Mouse (Mus musculus): ENCODE measurements around the gene Lst1.
A peak's percentile ranks its signal among the peaks of the same experiment; 100 is the strongest.

The Lst1 gene

DNA sequence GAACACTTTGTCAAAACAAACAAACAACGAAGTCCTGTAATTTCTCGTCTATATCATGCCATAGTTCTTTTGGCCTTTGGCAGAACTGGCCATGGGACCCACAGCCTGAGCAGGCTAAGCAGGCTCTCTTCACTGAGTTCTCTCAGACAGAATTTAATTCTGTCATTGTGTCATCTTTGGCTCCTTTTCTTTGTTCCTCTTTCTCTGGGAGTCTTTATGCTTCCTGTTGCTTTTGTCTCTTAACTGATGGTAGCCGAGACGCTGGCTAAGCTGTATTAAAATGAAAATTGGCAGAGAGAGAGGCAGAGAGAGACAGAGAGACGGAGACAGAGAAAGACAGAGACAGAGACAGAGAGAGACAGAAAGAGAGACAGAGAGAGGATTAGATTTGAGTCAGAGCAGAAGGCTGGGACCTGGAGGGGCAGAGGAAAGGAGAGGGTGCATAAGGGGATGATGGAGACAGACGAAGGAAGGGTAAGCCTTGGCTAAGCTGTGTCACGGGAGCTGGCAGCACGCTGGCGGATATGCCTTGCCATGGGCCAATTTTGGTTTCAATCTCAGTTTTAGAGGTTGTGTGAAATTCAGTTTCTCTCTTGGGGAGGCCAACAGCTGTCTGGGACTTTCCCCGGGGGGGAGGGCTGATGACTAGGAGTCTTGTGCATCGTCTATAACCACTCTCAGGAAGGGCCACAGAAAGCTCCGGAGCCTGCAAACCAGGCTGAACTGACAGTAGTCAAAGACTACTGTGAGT, 21.7 kb upstream of the Lst1 start:
- DNase-seq (ENCODE audit: low read depth, low spot score), result no peak

GRCm38 (mm10) chr17:35205380-35205769, 17.1 kb upstream of the Lst1 start:
- no peak for DNase-seq (ENCODE audit: low read depth, low spot score)

DNA sequence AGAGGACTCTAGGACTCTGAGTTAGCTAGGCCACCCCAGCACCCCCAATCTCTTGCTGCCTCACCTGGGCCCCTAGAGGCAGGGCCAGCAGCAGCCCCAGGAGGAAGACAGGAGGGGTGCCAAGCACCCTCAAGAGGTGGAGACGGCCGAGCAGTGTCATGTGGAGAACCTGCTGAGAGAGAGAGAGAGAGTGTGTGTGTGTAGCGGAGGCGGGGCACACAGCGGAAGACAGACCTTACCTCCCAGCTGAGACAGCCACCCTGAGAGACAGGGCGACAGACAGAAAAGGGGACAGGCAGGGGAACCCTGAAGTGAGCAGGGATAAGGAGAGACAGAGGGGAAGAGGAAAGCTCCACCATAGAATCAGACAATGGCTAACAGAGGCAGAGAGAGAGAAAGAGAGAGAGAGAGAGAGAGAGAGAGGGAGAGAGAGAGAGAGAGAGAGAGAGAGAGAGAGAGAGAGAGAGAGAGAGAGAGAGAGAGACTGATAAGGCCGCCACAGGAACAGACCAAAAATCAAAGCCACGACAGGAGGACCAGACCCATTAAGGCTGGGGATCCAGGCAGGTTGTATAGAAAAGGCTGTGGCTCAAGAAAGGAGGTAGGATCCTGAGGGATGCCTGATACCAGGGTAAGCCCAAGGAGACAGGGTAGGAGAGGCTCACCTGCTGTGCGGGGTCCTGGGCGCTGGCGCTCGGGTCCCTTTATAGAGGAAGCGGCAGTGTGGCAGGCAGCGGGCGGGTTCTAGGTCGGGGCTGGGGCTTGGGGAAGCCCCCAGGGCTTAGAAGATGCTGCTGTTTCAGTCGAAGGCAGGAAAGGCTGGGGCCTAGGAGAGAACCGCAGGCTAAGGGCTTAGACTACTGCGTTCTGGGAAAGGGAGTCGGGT, 16.5 kb upstream of the Lst1 start, which contains the start of gene Lta:
Gene Lta (minus strand): TSS at position 858 of the 886 bp plus-strand sequence.
- peak; percentile 22 for DNase-seq (ENCODE audit: low read depth, low spot score)

- no peak for DNase-seq (ENCODE audit: low read depth, low spot score)
These were observed 14.2 kb upstream of the Lst1 start for GRCm38 (mm10) chr17:35202442-35202841.

- no peak for DNase-seq (ENCODE audit: low read depth, low spot score)
These were observed 13.5 kb upstream of the Lst1 start, which contains the start of gene Tnf for GRCm38 (mm10) chr17:35201787-35202186. TSS of gene Tnf (minus strand) at chr17:35202007.

DNA sequence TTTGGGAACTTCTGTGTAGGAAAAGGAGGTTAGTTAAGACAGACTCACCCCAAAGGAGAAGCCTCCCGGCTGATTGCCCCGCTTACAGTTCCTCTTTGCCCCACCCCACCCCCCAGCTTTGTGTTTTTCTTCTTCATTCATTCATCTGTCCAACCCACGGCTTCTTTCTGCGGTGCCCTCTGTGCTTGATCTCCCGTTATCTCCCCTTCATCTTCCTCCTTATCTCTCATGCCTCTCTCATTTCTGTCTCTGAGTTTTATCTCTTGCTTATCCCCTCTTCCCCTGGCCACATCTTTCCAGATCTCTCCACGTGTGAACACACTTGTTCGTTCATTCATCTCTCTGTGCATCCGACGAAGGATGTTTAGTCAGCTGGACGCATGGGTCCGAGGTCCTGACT, 12.9 kb upstream of the Lst1 start:
- no peak for DNase-seq (ENCODE audit: low read depth, low spot score)

- no peak for DNase-seq (ENCODE audit: low read depth, low spot score)
These were observed 12.2 kb upstream of the Lst1 start for GRCm38 (mm10) chr17:35200398-35200797.

- peak; percentile 73 for DNase-seq (ENCODE audit: low read depth, low spot score)
These were observed 10.7 kb upstream of the Lst1 start for GRCm38 (mm10) chr17:35198946-35199345.

DNA sequence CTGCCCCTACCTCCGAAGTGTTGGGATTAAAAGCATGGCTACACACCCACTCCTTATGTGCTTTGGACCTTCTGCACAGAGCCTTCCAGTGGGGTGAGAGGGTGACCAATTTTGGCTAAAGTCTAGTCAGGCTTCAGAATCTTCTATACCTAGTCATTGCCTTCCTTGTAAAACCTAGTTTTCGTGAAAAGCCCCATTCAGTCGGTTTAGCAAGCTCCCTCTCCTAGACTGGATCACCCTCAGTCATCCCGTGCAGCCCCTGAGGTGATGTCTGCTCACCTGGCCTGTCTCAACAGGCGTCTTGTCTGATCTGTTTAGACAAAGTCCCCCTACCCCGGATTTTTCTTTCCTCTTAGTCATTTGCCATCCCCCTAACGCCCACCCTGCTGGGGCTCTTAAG, 9.8 kb upstream of the Lst1 start:
- no peak for DNase-seq (ENCODE audit: low read depth, low spot score)

DNA sequence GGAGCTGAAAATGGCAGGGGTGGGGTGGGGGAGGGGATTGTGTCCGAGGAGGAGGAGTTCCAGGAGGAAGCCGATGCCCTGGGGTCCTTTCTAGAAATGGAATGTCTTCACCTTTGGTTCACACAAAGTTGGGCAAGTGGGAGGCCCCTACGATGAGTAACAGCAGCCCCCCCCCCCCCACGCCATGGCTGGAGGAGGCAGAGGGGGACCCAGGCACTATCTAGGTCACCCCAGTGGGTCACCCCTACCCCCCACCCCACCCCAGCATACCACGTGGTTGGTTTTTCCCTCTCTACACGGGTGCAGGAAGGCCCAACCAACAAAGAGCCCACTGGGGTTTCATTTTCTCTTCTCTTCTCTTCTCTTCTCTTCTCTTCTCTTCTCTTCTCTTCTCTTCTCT, 8.9 kb upstream of the Lst1 start:
- no peak for DNase-seq (ENCODE audit: low read depth, low spot score)

- DNase-seq (ENCODE audit: low read depth, low spot score), result no peak
These were observed 8.0 kb upstream of the Lst1 start for GRCm38 (mm10) chr17:35196321-35196641.

DNA sequence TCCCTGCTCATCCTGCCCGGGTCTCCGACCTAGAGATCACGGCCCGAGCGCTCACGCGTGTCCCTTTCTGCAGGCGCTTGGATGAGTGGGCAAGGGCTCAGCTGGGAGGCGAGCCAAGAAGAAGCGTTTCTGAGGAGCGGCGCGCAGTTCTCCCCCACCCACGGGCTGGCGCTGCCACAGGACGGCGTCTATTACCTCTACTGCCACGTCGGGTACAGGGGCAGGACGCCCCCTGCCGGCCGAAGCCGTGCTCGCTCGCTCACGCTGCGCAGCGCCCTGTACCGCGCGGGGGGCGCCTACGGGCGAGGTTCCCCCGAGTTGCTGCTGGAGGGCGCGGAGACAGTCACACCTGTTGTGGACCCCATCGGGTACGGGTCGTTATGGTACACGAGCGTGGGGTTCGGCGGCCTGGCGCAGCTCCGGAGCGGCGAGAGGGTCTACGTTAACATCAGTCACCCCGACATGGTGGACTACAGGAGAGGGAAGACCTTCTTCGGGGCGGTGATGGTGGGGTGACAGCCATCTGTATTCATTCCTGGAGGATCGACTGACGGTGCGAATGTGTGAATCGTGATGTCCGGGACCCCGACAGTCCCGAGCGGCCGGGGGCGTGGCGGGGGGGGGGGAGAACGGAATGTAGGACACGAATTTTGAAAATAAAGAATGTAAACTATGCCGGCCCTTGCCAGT, 7.5 kb upstream of the Lst1 start:
- DNase-seq (ENCODE audit: low read depth, low spot score), result peak; percentile 74

DNA sequence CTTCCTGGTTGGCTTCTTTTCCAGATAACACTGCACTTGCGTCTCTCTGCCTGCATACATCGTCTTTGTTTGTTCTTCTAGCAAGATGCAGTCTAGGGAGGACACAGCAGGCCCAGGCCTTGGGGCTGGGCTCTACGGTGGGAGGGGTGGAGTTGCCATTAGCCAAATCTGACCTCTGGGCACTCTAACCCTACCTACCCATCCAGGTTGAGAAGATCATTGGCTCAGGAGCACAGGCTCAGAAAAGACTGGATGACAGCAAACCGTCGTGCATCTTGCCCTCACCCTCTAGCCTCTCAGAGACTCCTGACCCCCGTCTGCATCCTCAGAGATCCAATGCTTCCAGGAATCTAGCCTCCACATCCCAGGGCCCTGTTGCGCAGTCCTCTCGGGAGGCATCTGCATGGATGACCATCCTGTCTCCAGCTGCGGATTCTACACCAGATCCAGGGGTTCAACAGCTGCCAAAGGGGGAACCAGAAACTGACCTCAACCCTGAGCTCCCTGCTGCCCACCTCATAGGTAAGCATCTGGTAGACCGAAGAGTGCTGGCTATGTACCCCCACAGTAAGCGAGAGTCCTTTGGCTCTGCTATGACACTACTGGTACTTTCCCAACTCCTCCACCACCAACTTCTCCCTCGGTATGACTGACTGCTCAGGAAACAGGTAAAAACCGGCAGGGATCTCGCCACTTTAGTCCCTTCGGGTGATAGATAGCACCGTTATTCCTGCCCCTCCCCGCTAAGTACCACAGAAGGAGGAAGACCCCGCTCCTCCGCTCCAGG, 6.8 kb upstream of the Lst1 start:
- DNase-seq (ENCODE audit: low read depth, low spot score), result no peak

DNA sequence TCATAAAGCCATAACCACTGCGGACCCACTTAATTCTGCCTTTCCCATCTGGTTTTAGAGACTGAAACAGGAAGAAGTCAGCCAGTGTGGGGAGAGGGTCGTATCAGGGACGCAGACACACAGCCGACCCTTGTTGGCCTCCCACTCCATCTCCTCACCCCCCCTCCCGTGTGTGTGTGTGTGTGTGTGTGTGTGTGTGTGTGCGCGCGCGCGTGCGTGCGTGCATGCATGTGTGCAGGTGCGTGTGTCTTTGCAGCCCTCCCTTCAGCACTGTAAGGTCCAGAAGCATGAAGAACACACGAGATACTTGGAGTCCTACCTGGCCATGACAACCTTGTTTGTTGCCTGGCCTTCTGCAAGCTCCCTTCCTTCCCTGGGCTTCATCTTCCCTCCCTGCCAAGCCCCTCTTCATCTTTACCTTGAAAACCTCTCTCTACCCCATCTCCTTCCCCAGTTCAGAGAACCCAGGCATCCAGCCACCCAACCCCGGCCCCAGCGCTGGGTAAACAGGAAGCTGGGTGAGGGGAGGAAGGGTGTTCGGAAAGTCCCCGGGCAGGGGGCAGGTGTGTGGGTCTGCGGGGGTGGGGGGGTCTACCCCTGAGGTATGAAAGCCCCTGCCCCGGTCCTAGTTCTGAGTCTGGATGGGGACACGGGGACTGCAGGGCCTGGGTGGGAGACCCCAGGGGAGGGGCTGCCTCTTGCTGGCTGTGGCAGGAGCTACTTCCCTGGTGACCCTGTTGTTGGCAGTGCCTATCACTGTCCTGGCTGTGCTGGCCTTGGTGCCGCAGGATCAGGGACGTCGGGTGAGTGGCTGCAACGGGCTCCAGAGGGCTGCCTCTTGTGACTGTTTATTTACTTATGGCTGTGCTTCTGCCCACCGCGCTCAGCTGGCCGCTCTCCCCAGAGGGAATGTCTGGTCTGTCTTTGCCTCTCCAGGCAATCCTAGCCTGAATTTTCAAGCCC, 5.9 kb upstream of the Lst1 start, which contains the start of gene Ltb:
Gene Ltb (plus strand): TSS at position 559 of the 963 bp plus-strand sequence.
- no peak for DNase-seq (ENCODE audit: low read depth, low spot score)

- no peak for DNase-seq (ENCODE audit: low read depth, low spot score)
These were observed 4.7 kb upstream of the Lst1 start for GRCm38 (mm10) chr17:35192924-35193323.

DNA sequence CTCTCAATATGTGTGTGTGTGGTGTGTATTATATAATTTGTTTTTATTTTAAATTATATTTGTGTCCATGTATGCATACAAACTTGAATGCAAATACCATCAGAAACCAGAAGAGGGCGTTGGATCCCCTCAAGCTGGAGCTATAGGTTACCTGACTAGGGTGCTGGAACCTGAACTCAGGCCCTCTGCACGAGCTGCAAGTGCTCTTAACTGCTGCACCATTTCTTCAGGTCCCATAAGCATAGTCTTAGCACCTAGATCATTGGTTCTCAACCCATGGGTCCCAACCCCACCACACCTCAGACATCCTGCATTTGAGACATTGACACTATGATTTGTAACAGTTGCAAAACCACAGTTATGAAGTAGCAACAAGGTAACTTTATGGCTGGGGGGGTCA, 3.5 kb upstream of the Lst1 start:
- DNase-seq (ENCODE audit: low read depth, low spot score), result peak; percentile 45

GRCm38 (mm10) chr17:35190096-35190495, 1.9 kb upstream of the Lst1 start:
- no peak for DNase-seq (ENCODE audit: low read depth, low spot score)

GRCm38 (mm10) chr17:35189186-35189585, 947 bp upstream of the Lst1 start:
- DNase-seq (ENCODE audit: low read depth, low spot score), result no peak

- DNase-seq (ENCODE audit: low read depth, low spot score), result no peak
These were observed 894 bp downstream of the Lst1 start for GRCm38 (mm10) chr17:35187345-35187744.

DNA sequence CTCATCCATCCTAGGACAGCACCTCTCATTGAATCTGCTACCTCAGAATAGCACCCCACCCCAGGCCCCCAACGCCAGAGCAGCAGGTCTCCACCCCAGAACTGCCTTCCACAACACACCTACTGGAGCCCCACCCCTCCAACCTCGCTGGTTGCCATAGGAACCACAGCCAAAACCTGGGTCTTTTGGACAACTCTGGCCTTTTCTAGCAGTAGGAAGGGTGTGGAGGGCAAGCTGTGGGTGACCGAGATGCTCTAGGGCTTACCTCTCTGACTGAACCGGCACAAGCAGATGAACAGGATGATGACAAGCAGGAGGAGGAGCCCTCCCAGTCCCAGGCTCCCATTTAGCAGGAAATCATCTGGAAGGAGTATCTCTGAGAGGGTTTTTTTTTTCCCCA, 1.6 kb downstream of the Lst1 start:
- DNase-seq (ENCODE audit: low read depth, low spot score), result peak; percentile 98
